Mouse (Mus musculus) gastrocnemius, postnatal 36 days (tissue): ENCODE measurements around the gene Rab31. TPM values are rescaled to one million over a fixed set of nuclear protein-coding genes. Genes with fewer than 3 reads are reported as not detected.

Source experiments
- DNase-seq, 2 experiments: peaks; one replicate each; pipeline ENCODE4 v3.0.0; 2022
- intact Hi-C: fragments of 180-260 bp; cut with DNase I; formaldehyde crosslinking; loops from one replicate; pipeline ENCODE4 v1.15.1; 2025
- total RNA-seq, 2 experiments: library from RNA; stranded (reverse); gene quantifications; 2 replicates each; pipeline ENCODE4 v1.2.3; 2021

Rab31 gene
- total RNA-seq, 2 experiments from 2014 or later = 4.7 to 5.5 TPM

DNA sequence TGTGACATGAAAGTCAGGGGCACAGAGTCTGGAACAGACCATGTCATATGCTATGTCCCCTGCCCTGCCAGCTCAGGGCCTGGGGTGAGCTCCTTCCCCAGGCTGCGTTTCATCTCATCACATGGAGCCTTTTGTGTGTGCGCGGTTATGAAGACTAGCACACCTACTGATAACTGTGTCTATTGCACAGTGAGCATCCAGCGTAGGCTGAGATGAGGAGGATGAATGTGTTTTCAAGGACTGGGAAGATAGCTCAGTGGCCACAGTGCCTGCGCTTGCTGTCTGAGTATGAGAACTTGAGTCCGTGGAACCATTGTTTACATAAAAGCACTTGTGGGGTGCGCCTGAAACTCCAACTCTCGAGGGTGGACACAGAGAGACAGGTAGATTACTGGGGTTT is 96.0 kb downstream of the Rab31 start:
- no peak for DNase-seq
- intact Hi-C loops = no loop called here

DNA sequence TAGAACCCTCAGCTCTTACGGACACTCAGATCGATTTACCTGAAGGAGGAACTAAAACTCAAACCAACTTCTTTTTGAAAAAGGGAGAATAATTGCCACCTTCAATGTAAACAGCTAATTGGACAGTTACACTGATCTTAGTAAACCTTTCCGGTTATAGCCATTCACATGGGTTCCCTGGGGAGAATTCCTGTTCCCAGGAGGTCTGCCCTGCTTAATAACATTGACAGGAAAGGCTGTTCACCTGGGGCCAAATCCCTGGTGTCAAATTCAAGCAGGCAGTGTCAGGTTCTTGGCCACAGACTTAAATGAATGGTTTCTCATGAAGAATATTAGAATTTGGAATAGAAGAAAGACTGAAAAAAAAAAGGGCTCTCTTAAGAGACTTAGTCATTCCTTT is 96.6 kb downstream of the Rab31 start:
- no peak for DNase-seq

DNA sequence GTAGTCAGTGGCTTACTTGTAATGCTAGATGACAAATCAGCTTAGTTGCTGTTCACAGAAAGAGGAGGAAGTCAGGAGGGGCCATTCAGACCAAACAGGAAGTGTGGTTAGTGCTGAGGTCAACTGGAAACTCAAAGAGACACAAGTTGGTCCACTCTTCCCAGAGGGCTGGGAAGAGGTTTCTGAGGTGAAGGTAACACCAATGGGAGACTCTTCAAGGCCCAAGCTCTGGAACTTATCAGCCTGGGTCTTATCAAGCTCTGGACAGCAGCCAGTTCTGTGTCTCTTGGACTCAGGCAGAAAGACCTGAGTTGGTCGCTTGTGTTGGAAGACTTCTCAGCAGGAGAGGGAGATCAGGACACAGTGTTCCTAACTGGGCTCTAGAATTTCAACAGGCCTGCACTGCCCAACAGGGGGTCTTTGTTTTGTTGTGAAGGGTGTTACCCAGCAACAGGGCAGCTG is 97.8 kb downstream of the Rab31 start:
- DNase-seq = no peak
- intact Hi-C loops = loop anchor here (5.0 kb wide), 1 partner anchor 57 kb away; no protein-coding TSS in a partner anchor

More for the DNA sequence above, 96.6 kb downstream of the Rab31 start:
- intact Hi-C loops = no loop called here

DNA sequence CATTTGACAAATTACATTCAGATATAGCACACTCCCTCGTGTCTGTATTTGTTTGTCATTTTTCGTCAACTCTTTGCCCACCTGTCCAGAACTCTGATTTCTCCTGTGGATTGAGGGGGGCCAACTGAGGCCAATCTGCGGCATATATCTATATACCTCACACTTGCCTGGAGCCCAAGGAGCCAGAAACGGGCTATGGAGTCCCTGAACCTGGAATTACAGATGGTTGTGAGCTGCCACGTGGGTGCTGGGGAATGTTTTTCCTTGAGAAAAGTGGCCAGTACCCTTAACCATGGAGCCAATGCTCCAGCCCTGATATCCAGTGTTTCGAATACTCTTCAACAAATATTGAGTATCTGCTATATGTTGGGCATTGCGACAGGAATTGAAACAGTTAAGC is 99.6 kb downstream of the Rab31 start:
- intact Hi-C loops = loop anchor here (5.0 kb wide), 1 partner anchor 56 kb away; no protein-coding TSS in a partner anchor
- DNase-seq = no peak

- DNase-seq = no peak
- intact Hi-C loops = no loop called here
Observed at GRCm38 (mm10) chr17:65669061-65669460, 103.5 kb downstream of the Rab31 start.

- intact Hi-C loops = no loop called here
- peak in 1 of 2 experiments; percentile 4 for DNase-seq
Observed at GRCm38 (mm10) chr17:65667792-65668191, 104.8 kb downstream of the Rab31 start.

DNA sequence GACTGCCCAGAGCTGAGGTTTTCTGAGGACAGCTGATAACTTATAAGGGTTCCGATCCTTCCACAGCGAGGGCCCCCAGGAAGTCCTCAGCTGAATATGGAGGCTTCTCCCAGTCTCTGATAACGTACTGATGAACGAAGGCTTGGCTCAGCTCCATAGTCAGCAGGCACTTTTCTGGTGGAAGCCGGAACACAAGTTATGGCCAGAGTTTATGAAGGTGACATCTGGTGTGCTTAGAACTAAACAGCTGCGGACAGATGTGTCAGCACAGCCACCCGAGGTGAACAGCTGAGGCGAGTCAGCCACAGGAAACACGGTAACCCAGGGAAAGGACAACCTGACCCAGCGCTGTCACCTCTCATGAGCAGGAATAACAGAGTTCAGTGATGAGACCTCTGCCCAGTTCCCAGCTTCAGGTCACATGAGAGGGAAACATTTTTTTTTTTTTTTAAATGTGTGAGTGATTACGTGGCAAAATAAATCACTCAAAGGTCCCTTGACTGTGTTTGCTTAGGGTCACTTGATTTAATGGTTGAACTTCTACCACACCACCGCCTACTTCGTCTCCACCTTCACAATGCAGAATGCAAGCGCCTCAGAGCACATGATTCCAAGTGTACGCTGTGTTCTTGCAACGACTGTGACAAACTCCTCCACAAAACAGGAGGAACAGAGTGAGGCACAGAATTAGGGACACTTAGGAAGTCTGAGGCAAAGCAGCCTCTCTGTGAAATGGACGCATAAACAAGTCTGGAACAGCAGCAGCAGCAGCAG is 106.0 kb downstream of the Rab31 start:
- DNase-seq = peak in 1 of 2 experiments; percentile 10
- intact Hi-C loops = no loop called here

DNA sequence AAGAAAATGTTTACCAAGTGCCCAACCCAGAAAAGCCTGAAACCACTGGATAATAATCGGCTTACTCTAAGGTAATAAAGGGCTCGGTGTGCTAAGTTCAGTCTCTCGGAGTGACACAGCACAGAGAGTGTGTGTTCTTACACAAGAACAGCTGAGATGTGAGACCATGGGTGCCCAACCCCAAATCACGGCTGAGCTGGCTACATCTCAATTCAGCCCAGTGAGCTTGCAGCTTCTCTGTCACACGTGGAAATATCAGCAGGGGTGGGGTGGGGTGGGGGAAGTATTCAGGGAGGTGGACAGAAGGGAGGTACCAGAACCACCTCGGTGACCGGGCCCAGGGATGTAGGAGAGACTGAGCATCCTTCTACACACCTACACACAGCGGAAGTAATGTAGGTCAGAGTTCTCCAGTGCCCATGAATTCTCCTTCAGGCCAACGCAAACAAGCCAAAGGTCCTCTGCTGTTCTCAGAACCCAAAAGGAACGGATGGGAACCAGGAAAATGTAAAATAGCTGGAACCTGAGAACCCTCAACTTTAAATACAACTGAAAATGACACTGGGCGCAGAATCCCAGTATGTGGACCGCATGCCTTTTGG is 106.7 kb downstream of the Rab31 start:
- intact Hi-C loops = no loop called here
- peak in 1 of 2 experiments; percentile 8 for DNase-seq

DNA sequence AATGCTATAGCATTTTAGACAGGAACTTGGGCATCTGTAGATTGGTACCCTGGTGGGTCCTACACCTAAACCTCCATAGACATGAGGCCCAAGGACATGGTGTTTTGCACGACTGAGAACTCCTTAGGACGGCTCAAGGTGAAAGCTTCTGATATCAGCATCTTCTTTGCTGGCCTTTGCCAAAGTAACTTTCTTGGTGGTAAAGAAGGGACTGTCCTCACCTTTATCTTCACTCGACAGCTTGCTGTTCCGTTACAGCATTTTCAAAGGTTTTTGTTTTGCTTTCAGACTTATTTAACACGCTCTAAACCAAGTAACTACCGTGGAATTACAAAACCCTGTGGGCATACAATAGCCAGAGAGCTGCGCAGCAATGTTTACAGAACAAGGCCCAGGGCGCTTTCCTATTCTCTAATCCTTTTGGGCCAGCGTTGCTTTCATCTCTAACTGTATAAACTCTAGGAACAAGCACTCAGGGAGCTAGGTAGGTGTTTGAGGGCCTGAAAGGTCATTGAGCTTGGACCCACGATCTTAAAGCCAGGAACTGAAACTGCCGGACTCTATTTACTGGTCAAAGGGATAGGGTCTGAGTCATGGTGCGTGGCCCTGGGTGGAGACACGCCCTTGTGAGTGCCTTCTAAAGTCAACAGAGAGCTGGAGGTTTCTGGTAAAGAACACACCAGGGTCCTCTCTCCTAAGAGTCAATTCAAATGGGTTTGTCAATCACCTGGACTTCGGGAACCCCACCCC is 109.0 kb downstream of the Rab31 start:
- no peak for DNase-seq
- intact Hi-C loops = no loop called here

GRCm38 (mm10) chr17:65662662-65663061 is 109.9 kb downstream of the Rab31 start:
- intact Hi-C loops = no loop called here
- peak in 1 of 2 experiments; percentile 3 for DNase-seq

GRCm38 (mm10) chr17:65658416-65658815 is 114.1 kb downstream of the Rab31 start:
- intact Hi-C loops = no loop called here
- no peak for DNase-seq

DNA sequence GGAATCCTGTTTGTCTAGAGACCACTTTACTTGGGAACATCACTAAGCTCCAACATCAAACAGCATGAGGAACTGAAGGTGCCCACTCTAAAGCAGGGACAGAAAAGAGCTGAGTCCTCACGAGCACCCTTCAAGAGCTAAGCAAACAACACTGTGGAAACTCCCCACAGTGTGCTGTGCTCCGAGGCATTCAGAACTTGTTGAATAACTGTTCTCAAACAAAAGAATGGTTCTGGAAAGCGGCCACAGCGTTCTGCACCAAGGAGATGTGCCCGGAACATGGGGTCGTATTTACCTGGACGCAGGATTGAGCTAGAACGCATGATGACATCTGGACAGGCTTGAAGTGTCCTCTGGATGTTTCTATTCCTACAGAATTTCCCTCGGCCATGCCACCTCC is 114.6 kb downstream of the Rab31 start:
- intact Hi-C loops = no loop called here
- DNase-seq = no peak

DNA sequence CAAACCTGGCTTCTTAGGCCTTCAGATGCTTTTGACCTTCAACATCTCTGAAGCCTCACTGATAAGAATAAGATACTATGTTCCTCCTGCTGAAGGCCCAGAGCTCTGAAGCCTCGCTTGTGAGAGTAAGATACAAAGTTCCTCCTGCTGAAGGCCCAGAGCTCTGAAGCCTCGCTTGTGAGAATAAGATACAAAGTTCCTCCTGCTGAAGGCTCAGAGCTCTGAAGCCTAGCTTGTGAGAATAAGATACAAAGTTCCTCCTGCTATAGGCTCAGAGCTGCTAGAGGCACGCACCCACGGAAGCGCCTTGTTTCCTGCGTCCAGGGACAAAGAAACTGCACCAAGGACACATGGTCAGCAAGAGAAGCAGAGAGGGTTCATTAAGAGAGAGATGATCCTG is 115.8 kb downstream of the Rab31 start:
- intact Hi-C loops = no loop called here
- no peak for DNase-seq

- intact Hi-C loops = no loop called here
- no peak for DNase-seq
Observed at GRCm38 (mm10) chr17:65656076-65656475, 116.5 kb downstream of the Rab31 start.

DNA sequence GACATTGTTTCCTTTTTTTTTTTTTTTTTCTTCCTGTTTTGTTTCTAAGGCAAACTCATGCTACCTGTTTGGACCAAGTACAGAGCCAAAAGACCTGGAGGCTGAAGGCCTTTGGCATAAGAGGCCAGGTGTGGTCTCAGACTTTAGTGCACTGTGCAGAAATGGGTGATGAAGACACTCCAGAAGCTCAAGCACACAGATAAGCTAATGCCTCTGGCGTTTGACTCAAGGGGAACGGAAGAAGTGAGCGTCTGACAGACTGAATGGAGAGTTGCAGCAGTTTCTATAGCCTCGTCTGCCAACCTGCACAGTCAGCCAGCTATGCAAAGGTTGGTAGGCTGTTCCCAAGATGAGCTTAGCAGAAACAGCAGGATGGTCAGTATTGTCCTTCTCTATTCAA is 116.9 kb downstream of the Rab31 start:
- intact Hi-C loops = no loop called here
- DNase-seq = no peak

DNA sequence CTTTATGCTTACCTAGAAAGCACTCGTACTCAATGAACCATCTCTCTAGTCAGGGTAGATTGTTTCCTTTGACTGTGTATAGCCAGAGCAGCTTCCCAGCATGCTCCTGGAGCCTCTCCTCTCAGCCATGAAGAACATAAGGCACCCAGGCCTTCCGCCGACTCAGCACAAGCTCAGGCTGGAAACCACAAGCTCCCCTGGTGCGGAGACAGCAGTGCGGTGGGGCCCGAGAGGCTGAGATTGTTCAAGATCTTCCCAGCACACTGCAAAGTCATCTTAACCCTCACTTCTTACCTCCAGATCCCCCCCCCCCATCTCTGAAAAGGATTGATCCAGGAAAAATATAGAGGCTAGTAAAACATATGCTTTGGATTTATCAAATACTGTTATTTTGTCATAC is 122.0 kb downstream of the Rab31 start:
- DNase-seq = no peak
- intact Hi-C loops = no loop called here

- no peak for DNase-seq
- intact Hi-C loops = no loop called here
Observed at GRCm38 (mm10) chr17:65649175-65649493, 123.4 kb downstream of the Rab31 start.

GRCm38 (mm10) chr17:65648371-65649174 is 124.0 kb downstream of the Rab31 start:
- intact Hi-C loops = no loop called here
- no peak for DNase-seq

GRCm38 (mm10) chr17:65647961-65648360 is 124.6 kb downstream of the Rab31 start:
- intact Hi-C loops = no loop called here
- DNase-seq = no peak

DNA sequence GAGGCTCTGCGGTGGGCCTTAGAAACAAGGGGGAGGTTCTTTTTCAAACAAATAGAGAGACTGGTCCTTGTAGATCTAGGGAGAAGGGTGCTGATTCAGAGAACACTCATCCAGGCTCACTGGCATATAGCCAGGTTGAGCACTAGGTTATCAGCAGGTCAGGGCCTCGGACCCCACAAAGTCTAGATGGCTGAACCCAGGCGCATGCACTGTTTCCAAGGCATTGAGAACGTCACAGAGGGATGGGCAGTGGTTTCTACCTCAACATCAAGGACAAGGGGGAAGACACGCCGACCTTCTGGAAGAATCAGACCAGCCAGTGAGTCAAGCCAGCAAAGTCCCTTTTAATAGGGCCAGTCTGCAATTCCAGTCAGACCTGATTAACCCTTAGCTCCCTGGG is 125.3 kb downstream of the Rab31 start:
- intact Hi-C loops = no loop called here
- no peak for DNase-seq

DNA sequence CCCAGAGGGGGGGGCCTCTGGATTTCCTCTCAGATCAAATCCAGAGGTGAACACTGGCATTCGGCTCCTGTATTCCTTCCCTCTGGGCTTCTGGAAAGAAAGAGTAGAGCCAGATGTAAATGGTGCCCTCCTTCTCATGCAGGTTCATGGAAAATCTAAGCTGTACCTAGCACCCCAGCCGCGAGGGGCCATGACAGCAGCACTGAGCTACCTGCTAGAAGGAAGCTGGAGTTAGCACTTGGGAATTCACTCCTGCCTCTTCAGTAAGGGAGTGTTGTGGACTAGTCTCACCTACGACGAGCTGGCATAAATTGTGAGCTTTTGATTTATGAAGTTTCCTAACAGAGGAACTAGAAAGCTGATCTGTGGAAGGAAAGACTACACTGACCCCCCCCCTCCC is 129.0 kb downstream of the Rab31 start:
- intact Hi-C loops = no loop called here
- DNase-seq = no peak
